Mouse (Mus musculus): ENCODE measurements around the gene Nkiras1. TPM values are rescaled to one million over a fixed set of nuclear protein-coding genes. Genes with fewer than 3 reads are reported as not detected.

The Nkiras1 gene
- total RNA-seq, 2 experiments from 2014 or later = 95.0 to 98.3 TPM

DNA sequence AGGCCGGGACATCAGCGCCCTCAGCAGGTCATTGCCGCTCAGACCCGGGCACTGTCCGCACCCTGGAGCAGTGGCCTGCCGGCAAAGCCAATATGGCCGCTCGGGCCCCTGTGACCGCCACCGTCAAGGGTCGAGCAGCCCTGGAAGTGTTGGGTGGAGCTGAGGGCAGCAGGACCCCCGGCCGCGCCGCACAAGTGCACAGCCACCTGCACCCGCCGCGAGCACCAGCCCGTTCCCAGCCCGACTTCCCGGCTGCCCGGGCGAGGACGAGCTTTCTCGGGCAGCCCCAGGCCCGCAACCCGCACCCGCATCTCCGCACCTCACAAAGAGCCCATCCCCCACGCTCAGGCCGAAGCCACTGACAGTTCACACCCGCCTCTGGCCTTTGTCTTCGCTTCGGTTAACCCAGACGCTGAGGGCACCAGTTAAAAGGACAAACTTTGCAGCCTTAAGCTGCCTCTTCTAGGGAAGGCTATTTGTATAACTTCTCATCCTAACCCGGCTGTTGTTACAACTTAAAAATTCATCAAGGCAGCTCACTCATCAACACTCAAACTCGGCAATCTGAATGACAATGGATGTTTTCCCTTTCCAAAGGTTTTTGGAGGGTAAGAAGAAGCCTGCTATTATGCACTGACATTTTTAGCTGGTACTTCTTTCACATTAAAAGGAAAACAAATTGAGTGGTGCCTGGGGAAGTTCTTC, 56.2 kb downstream of the Nkiras1 start:
- DNase-seq (ENCODE audit: low spot score in 2 of 2) = peak in 1 of 2 experiments; percentile 11
- intact Hi-C loops (cut with DNase I) = no loop called here

DNA sequence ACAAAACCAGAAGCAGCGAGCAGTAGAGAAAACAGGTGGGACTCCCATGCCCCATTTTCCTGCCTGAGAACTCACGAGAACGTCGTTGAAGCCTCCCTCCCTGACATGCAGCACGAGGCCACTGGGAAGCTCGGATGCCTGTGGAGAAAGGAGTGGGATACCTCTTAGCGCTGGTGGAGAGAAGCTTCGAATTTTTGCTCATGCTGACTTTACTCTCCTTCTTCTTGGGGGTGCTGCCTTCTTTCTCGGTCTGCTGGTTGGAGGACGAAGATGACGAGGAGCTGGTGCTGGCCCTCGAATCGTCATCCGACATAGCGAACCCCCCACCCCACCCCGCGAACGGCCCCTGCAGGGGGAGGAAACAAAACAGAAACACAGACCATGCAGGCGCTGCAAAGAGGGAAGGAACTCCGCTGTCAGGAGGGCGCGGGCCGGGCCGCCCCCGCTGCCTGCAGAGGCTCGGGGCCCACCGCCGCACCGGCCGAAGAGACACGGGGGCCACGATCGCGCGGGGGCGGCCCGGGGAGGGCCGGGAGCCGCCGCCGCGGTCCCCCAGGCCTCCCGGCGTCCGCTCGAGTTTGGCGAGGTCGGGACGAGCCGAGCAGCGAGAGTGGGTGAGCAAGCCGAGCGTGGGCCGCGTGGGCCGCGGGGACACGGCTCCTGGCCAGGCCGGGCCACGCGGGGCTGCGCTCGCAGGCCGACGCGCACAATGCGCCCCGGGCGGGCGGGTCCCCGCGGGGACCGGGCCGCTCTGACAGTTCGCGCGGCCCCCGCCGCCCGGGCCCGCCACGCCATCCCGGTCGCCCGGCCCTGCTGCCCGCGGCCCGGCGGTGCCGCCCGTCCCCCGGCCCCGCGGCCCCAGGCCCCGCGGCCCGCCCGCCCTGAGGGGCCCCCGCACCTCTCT, 60.1 kb downstream of the Nkiras1 start:
- intact Hi-C loops (cut with DNase I) = loop anchor here (2.0 kb wide), 1 partner anchor 60 kb away; the partner anchor contains the start of genes Nkiras1 and Rpl15
- peak; percentile 24 to 45 for DNase-seq (ENCODE audit: low spot score in 2 of 2)

DNA sequence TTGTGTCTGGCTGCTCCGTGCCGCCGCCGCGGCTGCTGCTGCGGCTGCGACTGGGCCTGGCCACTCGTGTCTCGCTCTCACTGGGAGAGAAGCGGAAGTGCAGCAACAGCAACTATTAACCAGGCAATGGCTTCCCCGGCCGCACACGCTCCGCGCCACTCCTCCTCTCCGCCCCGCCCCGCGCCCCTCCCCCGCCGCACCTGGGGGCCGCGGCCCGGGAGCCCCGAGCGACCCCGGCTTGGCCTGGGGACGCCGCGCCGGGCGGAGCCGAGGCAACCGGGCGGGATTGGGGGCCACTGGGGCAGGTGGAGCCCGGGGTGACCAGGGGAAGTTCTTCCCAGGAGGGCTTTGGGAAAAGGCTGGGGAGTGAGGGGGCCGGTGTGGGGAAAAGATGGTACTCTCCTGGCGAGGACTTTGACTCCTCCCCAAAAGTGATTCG, 60.8 kb downstream of the Nkiras1 start, which contains the start of gene Ube2e1:
TSS of gene Ube2e1 (minus strand) at position 167 of the 439 bp plus-strand sequence.
- intact Hi-C loops (cut with DNase I) = loop anchor here (2.0 kb wide), 1 partner anchor 61 kb away; the partner anchor contains the start of genes Nkiras1 and Rpl15
- DNase-seq (ENCODE audit: low spot score in 2 of 2) = peak; percentile 49 to 70

Other genes with a start within 250 kb of the Nkiras1 start
- 10 to 100 TPM; 64.1 to 66.1 TPM for gene Nr1d2, start 32.0 kb upstream of the Nkiras1 start, total RNA-seq (2021)
- gene Rpl15, start 255 bp downstream of the Nkiras1 start, total RNA-seq (2021) = 100 to 1,000 TPM; 430 to 476 TPM
- gene Ube2e1, start 60.7 kb downstream of the Nkiras1 start, total RNA-seq (2021) = 100 to 1,000 TPM; 119 to 127 TPM

All from left cerebral cortex, postnatal 14 days (tissue).